Mouse (Mus musculus): ENCODE measurements around the gene Usp49. TPM values are rescaled to one million over a fixed set of nuclear protein-coding genes. Genes with fewer than 3 reads are reported as not detected.

The Usp49 gene
- total and polyA plus RNA-seq, 2 experiments from 2014 or later = 4.7 to 18.9 TPM

- Histone ChIP-seq H3K4me3 (ENCODE audit: low read depth, low read length) (no peak overlapping the region), H3K27ac (ENCODE audit: low read depth, low read length) (no peak overlapping the region), H3K36me3 (ENCODE audit: insufficient read depth) (no peaks in the 10 kb centered on the region), H3K9ac (no peak overlapping the region), H3K27me3 (ENCODE audit: insufficient read depth, low read length) (no peaks in the 10 kb centered on the region), H3K4me2 (ENCODE audit: low read depth) (no peak overlapping the region), H3K9me3 (ENCODE audit: low read length) (no peaks in the 10 kb centered on the region), H3K4me1 (ENCODE audit: insufficient read depth) (no peaks in the 10 kb centered on the region)
- ATAC-seq (no peak), DNase-seq (no peak)
- WGBS = 74% methylated on average over 6 of the region's 6 CpGs
- no peak for TF ChIP-seq CTCF (IDR thresholded peaks at IDR 0.05; ENCODE audit: low read depth)
Observed at GRCm38 (mm10) chr17:47711883-47712282, 81.4 kb downstream of the Usp49 start.

GRCm38 (mm10) chr17:47712889-47713571, 82.5 kb downstream of the Usp49 start:
- Histone ChIP-seq H3K36me3 (ENCODE audit: insufficient read depth) (no peaks in the 10 kb centered on the region), H3K9me3 (ENCODE audit: low read length) (no peaks in the 10 kb centered on the region), H3K4me2 (ENCODE audit: low read depth) (0 out of 2 replicates have a peak overlapping the region, but pooled peaks have one; percentile 5), H3K27me3 (ENCODE audit: insufficient read depth, low read length) (no peaks in the 10 kb centered on the region), H3K27ac (ENCODE audit: low read depth, low read length) (no peak overlapping the region), H3K9ac (no peak overlapping the region; the same call in 1 of the 2 replicates), H3K4me1 (ENCODE audit: insufficient read depth) (no peaks in the 10 kb centered on the region), H3K4me3 (ENCODE audit: low read depth, low read length) (no peak overlapping the region)
- no peak for TF ChIP-seq CTCF (IDR thresholded peaks at IDR 0.05; ENCODE audit: low read depth)
- no peak for DNase-seq
- ATAC-seq = no peak
- WGBS = 48% methylated on average over 22 of the region's 22 CpGs

GRCm38 (mm10) chr17:47715037-47715436, 84.5 kb downstream of the Usp49 start:
- Histone ChIP-seq H3K9me3 (ENCODE audit: low read length) (no peaks in the 10 kb centered on the region), H3K4me1 (ENCODE audit: insufficient read depth) (no peaks in the 10 kb centered on the region), H3K4me3 (ENCODE audit: low read depth, low read length) (no peak overlapping the region), H3K4me2 (ENCODE audit: low read depth) (no peak overlapping the region), H3K27ac (ENCODE audit: low read depth, low read length) (no peak overlapping the region), H3K9ac (no peak overlapping the region), H3K27me3 (ENCODE audit: insufficient read depth, low read length) (no peaks in the 10 kb centered on the region), H3K36me3 (ENCODE audit: insufficient read depth) (no peaks in the 10 kb centered on the region)
- WGBS = 66% methylated on average over 3 of the region's 3 CpGs
- ATAC-seq (no peak), DNase-seq (no peak)
- no peak for TF ChIP-seq CTCF (IDR thresholded peaks at IDR 0.05; ENCODE audit: low read depth)

GRCm38 (mm10) chr17:47721183-47721582, 90.7 kb downstream of the Usp49 start:
- Histone ChIP-seq H3K36me3 (ENCODE audit: insufficient read depth) (no peaks in the 10 kb centered on the region), H3K4me1 (ENCODE audit: insufficient read depth) (no peaks in the 10 kb centered on the region), H3K4me2 (ENCODE audit: low read depth) (no peak overlapping the region), H3K9me3 (ENCODE audit: low read length) (no peaks in the 10 kb centered on the region), H3K27me3 (ENCODE audit: insufficient read depth, low read length) (no peaks in the 10 kb centered on the region), H3K9ac (no peak overlapping the region), H3K27ac (ENCODE audit: low read depth, low read length) (no peak overlapping the region), H3K4me3 (ENCODE audit: low read depth, low read length) (no peak overlapping the region)
- TF ChIP-seq CTCF (IDR thresholded peaks at IDR 0.05; ENCODE audit: low read depth) = no peak
- 75% methylated on average over 4 of the region's 4 CpGs for whole genome bisulfite sequencing
- DNase-seq (no peak), ATAC-seq (no peak)

- no peak within 1 kb of the TSS for H3K27ac ChIP-seq (ENCODE audit: low read depth, low read length)
- H3K36me3 ChIP-seq (ENCODE audit: insufficient read depth) = no peaks in the 10 kb centered on the region
- no peaks in the 10 kb centered on the region for H3K9me3 ChIP-seq (ENCODE audit: low read length)
- DNase-seq (no peak), ATAC-seq (no peak)
- H3K4me3 ChIP-seq (ENCODE audit: low read depth, low read length) = no peak within 1 kb of the TSS
- no peak for TF ChIP-seq CTCF (IDR thresholded peaks at IDR 0.05; ENCODE audit: low read depth)
- 81% methylated on average over 11 of the region's 11 CpGs for WGBS
- no peaks in the 10 kb centered on the region for H3K27me3 ChIP-seq (ENCODE audit: insufficient read depth, low read length)
- no peaks in the 10 kb centered on the region for H3K4me1 ChIP-seq (ENCODE audit: insufficient read depth)
- H3K4me2 ChIP-seq (ENCODE audit: low read depth) = no peak within 1 kb of the TSS
- no peak within 1 kb of the TSS for H3K9ac ChIP-seq
Observed at GRCm38 (mm10) chr17:47726566-47726965, 96.1 kb downstream of the Usp49 start, which contains the start of gene Pgc. Gene Pgc (plus strand): TSS chr17:47726842.

- TF ChIP-seq CTCF (IDR thresholded peaks at IDR 0.05; ENCODE audit: low read depth) = no peak
- no peaks in the 10 kb centered on the region for H3K9me3 ChIP-seq (ENCODE audit: low read length)
- ATAC-seq = no peak
- WGBS = 50% methylated on average over 24 of the region's 24 CpGs
- no peaks in the 10 kb centered on the region for H3K27me3 ChIP-seq (ENCODE audit: insufficient read depth, low read length)
- no peak overlapping the region for H3K4me2 ChIP-seq (ENCODE audit: low read depth)
- no peaks in the 10 kb centered on the region for H3K4me1 ChIP-seq (ENCODE audit: insufficient read depth)
- no peaks in the 10 kb centered on the region for H3K36me3 ChIP-seq (ENCODE audit: insufficient read depth)
- H3K27ac ChIP-seq (ENCODE audit: low read depth, low read length) = no peak overlapping the region
- no peak overlapping the region for H3K9ac ChIP-seq
- no peak overlapping the region for H3K4me3 ChIP-seq (ENCODE audit: low read depth, low read length)
- no peak for DNase-seq
Observed at GRCm38 (mm10) chr17:47730633-47731575, 100.4 kb downstream of the Usp49 start.

Measured in forebrain, postnatal 0 days (tissue).